Mouse (Mus musculus) embryonic fibroblast, embryonic 13.5 days (primary cell): ENCODE results near the gene Hmx1.

Experiments
- CTCF ChIP-seq: IDR thresholded peaks from 2 replicates; pipeline ENCODE4 v1.5.1; 2011; ENCODE audit warnings: mild to moderate bottlenecking, control low read depth, low read length, moderate library complexity, borderline replicate concordance; ENCODE audit not compliant: insufficient read depth
- POLR2A ChIP-seq: IDR thresholded peaks from 2 replicates; pipeline ENCODE4 v1.6.1; 2011; ENCODE audit warnings: low read depth, mild to moderate bottlenecking, control low read depth, low read length, moderate library complexity

DNA sequence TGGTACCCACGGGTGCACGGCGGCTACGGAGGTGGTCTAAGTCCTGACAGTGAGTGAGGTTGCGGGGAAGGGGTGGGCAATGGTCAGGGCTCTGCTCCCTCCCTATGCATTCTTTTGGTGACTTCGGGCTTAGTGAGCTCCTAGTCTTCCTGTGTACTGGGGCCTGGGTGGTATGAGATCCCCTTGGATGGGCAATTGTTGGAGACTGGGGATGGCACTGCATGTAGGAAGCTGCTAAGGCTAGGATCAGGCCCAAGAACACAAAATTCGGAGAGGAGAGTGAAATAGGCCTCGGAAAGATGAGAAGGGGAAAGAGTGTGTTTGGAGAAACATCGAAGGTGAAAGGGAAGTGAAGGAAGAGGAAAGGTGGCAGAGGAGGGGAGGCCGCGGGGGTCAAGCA lies 533 bp downstream of the Hmx1 start:
- no peak for TF ChIP-seq CTCF
- no peak for TF ChIP-seq POLR2A
